Comparison of ENCODE assay signal across 20 mouse cellular contexts in the genomic region with DNA sequence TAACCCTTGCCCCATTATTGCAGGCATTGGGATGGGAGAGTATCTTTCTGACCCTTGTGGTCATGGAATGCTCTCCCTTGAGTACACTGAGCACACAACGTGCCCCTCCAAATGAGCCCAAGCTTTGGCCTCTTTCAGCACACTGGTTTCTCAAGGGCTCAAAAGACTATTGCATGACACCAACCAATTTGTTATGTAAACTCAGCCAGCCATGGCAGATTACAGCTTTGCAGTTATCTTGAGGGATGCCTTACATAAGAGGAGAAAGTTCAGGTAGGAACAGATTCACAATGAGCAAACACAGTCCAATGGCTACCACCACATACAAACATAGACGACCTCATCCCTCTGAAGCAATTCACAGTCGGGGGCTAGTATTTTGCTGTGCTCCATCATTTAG.
"Had no signal": no experiment of that assay in that cellular context is flagged by ENCODE, and none has a peak within 500 bp of the region (broad histone marks: within the 10 kb centered on the region; RNA-seq: fewer than 3 reads in every experiment).

No protein-coding gene starts in this region.

- DNase-seq: left cerebral cortex, postnatal 4 days; lung, embryonic 14.5 days; right cerebral cortex, adult 18-20 months; right cerebral cortex, postnatal 14 days; right cerebral cortex, postnatal 4 days; thymus, adult 2 months; thymus, postnatal 14 days; thymus, postnatal 4 days had no signal

- H3K4me1 ChIP-seq: intestine, embryonic 15.5 days; kidney, embryonic 15.5 days; limb, embryonic 12.5 days; limb, embryonic 15.5 days; liver, embryonic 15.5 days; midbrain, embryonic 12.5 days; midbrain, embryonic 15.5 days; neural tube, embryonic 12.5 days; neural tube, embryonic 15.5 days had no signal

- H3K27ac ChIP-seq: intestine, embryonic 15.5 days; kidney, embryonic 15.5 days; limb, embryonic 12.5 days; limb, embryonic 15.5 days; liver, embryonic 15.5 days; macrophage; midbrain, embryonic 12.5 days; midbrain, embryonic 15.5 days; neural tube, embryonic 12.5 days; neural tube, embryonic 15.5 days; stomach, postnatal 0 days had no signal

- H3K27me3 ChIP-seq: neural tube, embryonic 12.5 days had no signal

- ATAC-seq: intestine, embryonic 15.5 days; lung, postnatal 0 days; midbrain, embryonic 15.5 days had no signal

- H3K36me3 ChIP-seq: intestine, embryonic 15.5 days; kidney, embryonic 15.5 days; limb, embryonic 12.5 days; limb, embryonic 15.5 days; liver, embryonic 15.5 days; midbrain, embryonic 12.5 days; midbrain, embryonic 15.5 days; neural tube, embryonic 12.5 days; neural tube, embryonic 15.5 days had no signal

- H3K4me3 ChIP-seq: intestine, embryonic 15.5 days; kidney, embryonic 15.5 days; limb, embryonic 12.5 days; limb, embryonic 15.5 days; liver, embryonic 15.5 days; midbrain, embryonic 12.5 days; midbrain, embryonic 15.5 days; neural tube, embryonic 12.5 days; neural tube, embryonic 15.5 days had no signal

- H3K9ac ChIP-seq: intestine, embryonic 15.5 days; kidney, embryonic 15.5 days; limb, embryonic 12.5 days; limb, embryonic 15.5 days; liver, embryonic 15.5 days; lung, embryonic 14.5 days; midbrain, embryonic 12.5 days; midbrain, embryonic 15.5 days; neural tube, embryonic 12.5 days; neural tube, embryonic 15.5 days had no signal

- H3K4me2 ChIP-seq: intestine, embryonic 15.5 days; kidney, embryonic 15.5 days; limb, embryonic 12.5 days; limb, embryonic 15.5 days; liver, embryonic 15.5 days; lung, embryonic 14.5 days; midbrain, embryonic 12.5 days; midbrain, embryonic 15.5 days; neural tube, embryonic 12.5 days; neural tube, embryonic 15.5 days had no signal

- H3K9me3 ChIP-seq: intestine, embryonic 15.5 days; kidney, embryonic 15.5 days; limb, embryonic 12.5 days; limb, embryonic 15.5 days; liver, embryonic 15.5 days; midbrain, embryonic 12.5 days; midbrain, embryonic 15.5 days; neural tube, embryonic 12.5 days; neural tube, embryonic 15.5 days had no signal
